Mouse (Mus musculus) R1 (cell line): ENCODE results near the gene H2-Ab1.

Source experiments
- DNase-seq: peaks from one replicate; pipeline ENCODE4 v3.0.0-alpha.2; 2018; ENCODE audit warnings: low read depth, low spot score

Gene H2-Ab1

GRCm38 (mm10) chr17:34281836-34282235 lies 24.3 kb downstream of the H2-Ab1 start:
- no peak for DNase-seq

- no peak for DNase-seq
Measured at GRCm38 (mm10) chr17:34285371-34285770, 27.9 kb downstream of the H2-Ab1 start.

GRCm38 (mm10) chr17:34285848-34286247 lies 28.4 kb downstream of the H2-Ab1 start:
- peak; percentile 28 for DNase-seq

DNA sequence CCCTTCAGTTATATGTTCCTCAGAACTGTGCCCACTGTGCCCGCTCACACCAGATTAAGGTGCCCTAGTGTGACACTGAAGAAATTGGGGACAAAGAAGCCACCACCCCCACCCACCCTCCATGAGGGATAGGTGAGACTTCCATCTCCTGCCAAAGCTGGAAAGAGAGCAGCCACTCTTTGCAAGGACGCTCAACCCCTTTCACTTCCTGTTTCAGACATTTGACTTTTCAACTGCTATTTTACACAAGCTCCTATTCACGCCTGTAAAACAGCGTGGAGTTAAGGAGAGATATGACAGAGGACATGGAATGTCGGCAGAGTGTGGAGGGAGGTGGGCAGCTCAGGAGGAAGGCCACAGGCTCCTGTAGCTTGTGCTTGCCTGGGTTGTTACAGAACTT lies 29.0 kb downstream of the H2-Ab1 start:
- DNase-seq: no peak

GRCm38 (mm10) chr17:34286999-34287398 lies 29.5 kb downstream of the H2-Ab1 start:
- no peak for DNase-seq

DNA sequence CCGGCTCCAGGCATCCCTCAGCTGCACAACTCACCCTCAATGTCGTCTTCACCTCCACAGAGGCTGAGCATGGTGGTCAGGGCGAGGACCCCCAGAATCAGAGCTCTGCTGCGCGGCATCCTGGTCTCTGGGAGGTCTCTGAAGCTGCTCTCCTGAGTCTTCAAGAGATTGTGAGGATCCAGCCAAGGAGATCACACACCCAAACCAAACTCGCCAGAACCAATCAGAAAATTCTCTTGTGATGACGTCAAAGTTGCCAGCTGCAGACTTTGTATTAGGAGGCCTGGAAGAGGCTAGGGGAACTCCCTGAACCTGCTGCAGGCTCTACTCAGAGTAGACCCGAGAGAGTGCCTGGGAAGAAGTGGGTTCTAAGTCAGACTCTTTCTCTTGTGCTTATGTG lies 30.2 kb downstream of the H2-Ab1 start, which contains the start of gene H2-Aa:
H2-Aa (minus strand) TSS at position 176 of the 400 bp plus-strand sequence.
- peak; percentile 76 for DNase-seq

GRCm38 (mm10) chr17:34288131-34288530 lies 30.6 kb downstream of the H2-Ab1 start:
- DNase-seq: no peak

DNA sequence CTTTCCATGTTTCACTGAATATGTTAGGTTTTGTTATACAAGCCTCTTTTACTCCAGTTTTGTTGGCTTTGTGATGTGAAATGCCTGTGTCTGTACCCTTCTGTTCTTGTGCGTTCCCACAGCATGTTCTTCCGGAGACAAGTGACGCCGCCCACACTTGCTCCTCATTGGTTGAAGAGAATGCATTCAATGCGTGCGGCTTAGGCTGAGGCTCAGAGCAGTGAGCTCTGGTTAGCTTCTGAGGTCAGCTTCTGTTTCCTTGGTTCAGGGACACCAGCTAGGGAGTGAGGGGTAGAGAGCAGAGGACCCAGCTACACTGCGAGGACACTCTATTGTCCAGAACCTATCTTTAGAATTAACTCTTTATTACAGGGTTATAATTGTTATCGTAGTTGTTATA lies 34.1 kb downstream of the H2-Ab1 start:
- DNase-seq: peak; percentile 85

DNA sequence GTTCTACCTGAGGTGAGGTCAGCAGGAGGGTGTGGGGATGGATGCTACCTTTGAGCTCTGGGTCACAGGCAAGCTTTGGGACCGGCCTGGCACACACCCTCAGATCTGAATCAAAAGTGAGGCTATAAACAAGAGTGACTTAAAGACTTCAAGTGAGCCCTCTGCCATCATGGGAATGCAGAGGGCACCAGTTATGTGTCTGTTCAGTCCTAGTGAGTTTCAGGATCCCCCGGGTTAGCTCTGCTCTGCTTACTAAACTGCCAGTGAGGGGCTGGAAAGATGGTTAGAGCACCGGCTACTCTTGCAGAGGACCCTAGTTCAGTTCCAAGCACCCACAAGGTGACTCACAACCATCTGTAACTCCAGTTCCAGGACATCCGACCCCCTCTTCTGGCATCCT lies 35.1 kb downstream of the H2-Ab1 start:
- DNase-seq: no peak

DNA sequence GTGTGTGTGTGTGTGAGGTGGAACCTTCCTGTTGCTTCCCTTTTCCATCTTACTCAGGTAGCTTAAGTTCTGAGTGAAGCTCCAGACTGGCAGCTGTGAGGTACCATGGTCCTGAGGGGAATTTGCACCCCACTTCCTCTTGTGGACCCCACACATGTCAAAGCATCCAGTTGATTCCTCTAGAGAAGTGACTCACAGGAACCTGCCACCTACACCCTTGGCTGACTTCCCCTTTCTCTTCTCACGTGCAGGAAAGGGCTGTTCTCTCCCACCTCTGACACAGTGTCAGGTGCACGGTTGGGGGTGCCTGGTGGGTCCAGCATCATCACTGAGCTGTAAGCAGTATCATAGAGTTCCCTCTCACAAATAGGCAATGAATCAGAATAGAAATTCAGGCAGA lies 36.0 kb downstream of the H2-Ab1 start:
- DNase-seq: no peak

DNA sequence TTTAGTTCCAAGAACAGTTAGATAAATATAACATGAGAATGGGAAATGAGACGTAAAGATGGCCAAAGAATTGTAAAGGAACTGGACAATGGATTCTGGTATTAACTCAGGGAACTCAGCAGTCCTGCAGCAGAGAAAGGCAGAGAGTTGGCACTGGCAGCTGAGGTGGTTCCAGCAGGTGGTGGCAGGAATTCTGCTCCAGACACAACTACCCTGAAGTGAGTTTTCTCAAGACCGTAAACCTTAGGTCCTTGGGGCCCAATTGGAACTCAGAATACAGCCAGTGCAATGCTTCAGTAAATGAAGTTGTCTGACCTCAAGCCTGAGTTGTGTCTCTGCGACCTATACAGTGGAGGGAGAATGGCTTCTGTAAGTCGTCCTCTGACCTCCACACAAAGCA lies 36.8 kb downstream of the H2-Ab1 start:
- DNase-seq: no peak

DNA sequence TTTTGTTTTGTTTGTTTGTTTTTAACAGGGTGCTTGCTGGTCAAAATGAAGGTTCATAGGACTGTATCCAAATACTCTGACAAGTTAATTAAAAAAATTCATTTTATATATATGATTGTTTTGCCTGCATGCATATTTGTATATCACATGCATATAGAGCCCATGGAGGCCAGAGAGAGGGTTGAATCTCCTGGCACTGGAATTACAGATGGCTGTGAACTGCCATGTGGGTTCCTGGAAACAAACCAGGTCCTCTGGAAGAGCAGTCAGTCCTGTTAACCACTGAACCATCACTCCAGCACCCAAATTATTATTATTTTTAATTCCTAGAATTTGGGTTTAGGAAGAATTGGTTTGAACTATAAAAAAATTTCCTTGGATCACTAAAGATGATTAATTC lies 37.8 kb downstream of the H2-Ab1 start:
- no peak for DNase-seq

DNA sequence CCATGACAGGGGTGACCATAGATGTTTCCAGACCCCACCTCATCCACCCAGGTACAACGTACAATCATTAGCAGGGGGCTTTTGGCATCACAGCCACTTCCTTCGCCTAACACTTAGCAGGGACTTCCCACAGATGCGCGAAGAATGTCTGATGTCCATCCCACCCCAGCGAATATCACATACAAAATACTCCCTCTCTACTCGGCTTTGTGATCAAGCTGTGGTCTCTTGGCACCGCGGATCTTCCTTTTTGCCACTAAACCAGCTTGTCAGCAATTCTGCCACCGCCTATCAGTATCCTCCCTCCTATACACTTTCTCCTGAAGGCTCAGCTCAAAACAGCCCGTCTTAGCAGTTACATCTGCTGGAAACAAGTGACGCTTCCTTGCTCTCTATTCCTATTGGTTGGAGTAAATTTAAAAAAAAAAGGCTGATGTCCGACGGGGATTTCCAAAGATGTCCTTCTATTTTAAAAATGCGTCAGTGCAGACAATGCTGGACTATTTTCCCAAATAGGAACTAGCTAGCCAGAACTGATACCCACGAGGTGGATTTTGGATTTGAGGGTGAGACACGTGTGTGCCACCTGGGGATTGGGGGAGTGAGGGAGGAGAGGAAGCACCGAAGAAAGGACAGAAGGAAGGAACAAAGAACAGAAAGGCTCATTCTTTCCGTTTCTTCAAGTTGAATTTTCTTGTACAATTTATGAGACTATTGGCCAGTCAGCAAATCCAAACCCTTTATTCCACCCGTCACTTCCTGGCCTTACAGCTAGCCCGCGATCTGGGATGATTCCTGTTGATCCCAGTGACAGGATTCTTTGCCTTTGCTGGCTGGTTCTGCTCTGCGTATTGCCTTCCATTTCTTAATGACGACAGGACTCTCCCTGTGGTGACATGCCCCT lies 38.7 kb downstream of the H2-Ab1 start:
- peak; percentile 66 for DNase-seq

- peak; percentile 73 for DNase-seq
Measured at GRCm38 (mm10) chr17:34299356-34299755, 41.9 kb downstream of the H2-Ab1 start.

DNA sequence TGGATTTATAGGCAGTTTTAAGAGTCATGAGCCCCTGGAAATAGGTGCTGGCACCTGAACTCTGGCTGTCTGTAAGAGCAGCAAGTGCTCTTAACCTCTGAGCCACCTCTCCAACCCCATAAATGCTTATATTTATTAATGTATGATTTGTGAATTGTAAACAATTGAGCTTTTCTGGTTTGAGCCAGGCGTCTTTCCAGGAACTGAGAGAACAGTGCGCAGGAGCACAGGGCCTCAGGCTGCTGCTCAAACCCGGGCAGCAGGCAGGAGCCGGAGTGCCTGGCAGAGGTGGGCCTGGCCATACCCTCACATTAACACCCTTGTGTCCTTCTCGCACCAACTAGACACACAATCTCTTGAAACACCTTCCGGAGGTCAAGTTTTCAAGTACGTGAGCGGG lies 42.6 kb downstream of the H2-Ab1 start:
- no peak for DNase-seq

DNA sequence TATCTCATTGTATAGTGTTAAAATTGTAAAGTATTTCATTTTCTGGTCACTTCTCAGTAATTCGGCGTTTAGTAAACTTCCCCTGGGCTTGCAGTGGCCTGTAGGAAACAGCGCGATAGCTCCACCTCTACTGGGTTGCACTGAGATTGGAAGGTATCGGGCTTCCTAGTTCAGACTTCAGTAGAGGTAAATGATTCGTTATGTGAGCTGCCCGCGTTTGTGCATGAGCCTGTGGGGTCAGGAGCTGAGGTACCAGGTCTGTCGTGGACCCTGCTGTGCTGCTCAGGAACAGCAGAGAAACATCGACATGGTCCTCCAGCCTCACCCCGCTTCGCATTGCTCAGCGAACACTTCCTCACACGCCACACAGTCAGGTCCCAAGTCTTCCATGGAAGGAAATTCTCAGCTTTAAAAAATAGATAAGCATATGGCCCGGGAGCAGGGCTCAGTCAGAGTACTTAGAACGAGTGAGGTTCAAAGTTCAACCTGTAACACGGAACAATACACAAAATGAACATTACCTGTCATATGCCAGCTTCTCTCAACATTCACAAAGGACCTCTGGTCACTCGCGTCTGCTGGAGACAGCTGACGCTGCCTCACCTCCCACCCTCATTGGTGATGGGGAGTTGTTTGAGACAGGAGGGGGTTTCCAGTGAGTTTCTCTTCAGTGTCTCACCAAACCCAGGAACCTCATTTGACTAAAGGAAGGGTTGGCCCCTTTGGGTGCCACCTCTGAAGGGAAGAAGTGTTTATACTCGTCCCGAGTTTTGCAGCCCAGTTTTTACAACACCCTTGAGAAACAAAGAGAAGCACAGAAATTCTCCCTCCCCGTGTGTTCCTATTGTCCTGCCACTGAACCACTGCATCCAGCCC lies 43.4 kb downstream of the H2-Ab1 start:
- no peak for DNase-seq

DNA sequence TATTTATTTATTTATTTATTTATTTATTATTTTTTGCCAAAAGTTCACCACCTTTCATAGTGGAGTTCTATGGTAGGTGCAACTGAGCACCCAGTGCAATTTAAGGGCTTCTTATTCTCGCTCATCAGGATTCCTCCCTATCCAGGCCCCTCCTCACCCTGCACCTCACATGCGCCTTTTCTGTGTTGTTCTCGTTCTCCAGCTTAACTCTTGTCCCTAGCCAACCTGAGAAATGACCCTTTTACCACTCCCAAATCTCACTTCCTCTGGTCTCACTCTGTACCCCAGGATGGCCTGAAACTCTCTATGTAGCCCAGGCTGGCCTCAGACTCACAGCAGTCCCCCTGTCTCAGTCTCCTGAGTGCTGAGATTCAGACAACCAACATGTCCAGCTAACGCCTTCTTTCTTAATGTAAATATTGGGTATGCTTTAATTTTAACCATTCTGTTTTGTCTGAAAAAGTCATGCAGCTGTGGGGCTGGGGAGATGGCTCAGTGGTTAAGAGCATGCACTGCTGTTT lies 44.2 kb downstream of the H2-Ab1 start:
- DNase-seq: no peak

DNA sequence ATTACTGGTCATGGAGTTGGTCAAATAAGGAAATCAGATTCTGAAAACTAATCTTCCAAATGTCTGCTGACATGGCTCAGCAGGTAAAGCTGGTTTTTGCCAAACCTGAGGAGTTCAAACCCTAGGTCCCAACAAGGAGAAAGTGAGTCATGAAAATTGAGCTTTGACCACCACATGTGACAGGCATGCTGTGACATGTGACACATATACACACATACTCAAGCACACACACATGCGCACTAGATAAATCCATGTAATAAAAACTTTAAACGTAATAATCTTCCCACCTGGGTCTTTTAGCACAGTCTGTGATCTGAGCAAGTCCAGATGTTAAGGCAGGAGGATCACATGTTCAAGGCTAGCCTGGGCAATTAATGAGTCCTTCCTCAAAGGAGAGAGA lies 46.3 kb downstream of the H2-Ab1 start:
- no peak for DNase-seq

- DNase-seq: peak; percentile 53
Measured at GRCm38 (mm10) chr17:34304751-34305150, 47.3 kb downstream of the H2-Ab1 start.

DNA sequence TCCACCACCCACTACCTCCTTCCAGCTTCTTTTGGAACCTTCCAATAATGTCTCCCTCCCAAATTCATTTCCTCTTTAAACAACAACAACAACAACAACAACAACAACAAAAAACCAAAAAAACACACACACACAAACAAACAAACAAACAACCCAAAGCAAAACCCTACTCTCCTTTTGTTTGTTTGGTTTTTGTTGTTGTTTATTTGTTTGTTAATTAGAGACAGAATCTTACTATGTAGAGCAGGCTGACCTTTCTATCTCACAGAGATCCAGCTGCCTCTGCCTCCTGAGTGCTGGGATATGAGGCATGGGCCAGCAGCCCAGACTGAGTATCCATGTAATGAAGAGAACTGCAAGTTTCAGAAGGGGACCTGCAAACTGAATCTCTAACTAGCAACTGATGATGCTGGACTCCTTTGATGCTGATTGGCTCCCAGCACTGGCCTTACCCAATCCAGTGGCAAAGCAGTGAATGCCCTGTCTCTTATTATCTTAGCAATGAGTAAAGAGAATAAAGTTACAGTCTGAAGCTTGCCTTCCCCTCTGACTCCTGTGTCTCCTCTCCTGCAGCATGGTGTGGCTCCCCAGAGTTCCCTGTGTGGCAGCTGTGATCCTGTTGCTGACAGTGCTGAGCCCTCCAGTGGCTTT lies 48.0 kb downstream of the H2-Ab1 start, which contains the start of gene H2-Eb1:
H2-Eb1 (plus strand) TSS at position 488 of the 651 bp plus-strand sequence.
- DNase-seq: peak; percentile 78

GRCm38 (mm10) chr17:34306407-34306806 lies 48.9 kb downstream of the H2-Ab1 start:
- no peak for DNase-seq

- no peak for DNase-seq
Measured at GRCm38 (mm10) chr17:34307216-34307615, 49.7 kb downstream of the H2-Ab1 start.
